Mouse (Mus musculus) brain, embryonic 14.5 days (tissue): ENCODE data around the gene Zfp185. TPM values are rescaled to one million over a fixed set of nuclear protein-coding genes. Genes with fewer than 3 reads are reported as not detected.

ENCODE experiments used
- DNase-seq: peaks from one replicate; pipeline ENCODE4 v3.0.0-alpha.2; 2011; ENCODE audit warnings: low read depth
- CTCF ChIP-seq: fragments of 200-500 bp; IDR thresholded peaks from 2 replicates; pipeline ENCODE4 v1.5.1; 2012; ENCODE audit warnings: inconsistent platforms, mild to moderate bottlenecking, moderate library complexity, borderline replicate concordance; ENCODE audit not compliant: insufficient read depth, insufficient read length; ENCODE audit errors: extremely low read depth
- POLR2A ChIP-seq: fragments of 200-500 bp; IDR thresholded peaks from 2 replicates; pipeline ENCODE4 v1.6.1; 2012; ENCODE audit warnings: mild to moderate bottlenecking, inconsistent platforms, borderline replicate concordance; ENCODE audit not compliant: poor library complexity, insufficient read depth, insufficient read length, severe bottlenecking; ENCODE audit errors: extremely low read depth
- polyA plus RNA-seq: library from polyadenylated mRNA; depleted of rRNA; stranded (reverse); fragments of >200 nt; gene quantifications from 2 replicates; pipeline ENCODE4 v1.2.3, GENCODE M21; 2012

Zfp185 gene
- polyA plus RNA-seq, 1 experiment: 1.5 TPM

GRCm38 (mm10) chrX:72995542-72995941, 8.4 kb downstream of the Zfp185 start:
- TF ChIP-seq POLR2A: no peak
- TF ChIP-seq CTCF: no peak
- no peak for DNase-seq

GRCm38 (mm10) chrX:73003110-73003509, 16.0 kb downstream of the Zfp185 start:
- TF ChIP-seq POLR2A (no peak), CTCF (no peak)
- no peak for DNase-seq

- TF ChIP-seq CTCF (no peak), POLR2A (no peak)
- no peak for DNase-seq
Measured at GRCm38 (mm10) chrX:73005678-73006077, 18.5 kb downstream of the Zfp185 start.

- TF ChIP-seq CTCF (peak; percentile 94), POLR2A (peak; percentile 47; the same call in 1 of the 2 replicates)
- DNase-seq: peak; percentile 97
Measured at GRCm38 (mm10) chrX:73007597-73008479, 20.7 kb downstream of the Zfp185 start.

GRCm38 (mm10) chrX:73012846-73013245, 25.7 kb downstream of the Zfp185 start:
- TF ChIP-seq CTCF: no peak
- TF ChIP-seq POLR2A: no peak
- DNase-seq: no peak

GRCm38 (mm10) chrX:73037003-73037402, 49.9 kb downstream of the Zfp185 start, which contains the start of gene Pnma5:
Gene Pnma5, minus strand, starts transcription at chrX:73037103.
- TF ChIP-seq POLR2A (no peak), CTCF (no peak)
- DNase-seq: no peak

- no peak for DNase-seq
- TF ChIP-seq CTCF (no peak), POLR2A (no peak)
Measured at GRCm38 (mm10) chrX:73038831-73039230, 51.7 kb downstream of the Zfp185 start.

GRCm38 (mm10) chrX:73039666-73040065, 52.5 kb downstream of the Zfp185 start:
- no peak for DNase-seq
- no peak for TF ChIP-seq POLR2A
- no peak for TF ChIP-seq CTCF

GRCm38 (mm10) chrX:73053860-73054563, 66.9 kb downstream of the Zfp185 start:
- DNase-seq: peak; percentile 97
- TF ChIP-seq CTCF: peak; percentile 91
- TF ChIP-seq POLR2A: no peak

- TF ChIP-seq POLR2A (no peak), CTCF (no peak)
- DNase-seq: no peak
Measured at GRCm38 (mm10) chrX:73061528-73061927, 74.4 kb downstream of the Zfp185 start.

- no peak for DNase-seq
- no peak for TF ChIP-seq CTCF
- no peak for TF ChIP-seq POLR2A
Measured at GRCm38 (mm10) chrX:73062323-73062722, 75.2 kb downstream of the Zfp185 start.
